Mouse (Mus musculus) kidney, adult 10 weeks (tissue): ENCODE results near the gene Ccdc34. TPM values are rescaled to one million over a fixed set of nuclear protein-coding genes. Genes with fewer than 3 reads are reported as not detected.

ENCODE experiments used
- polyA plus RNA-seq: library from polyadenylated mRNA; stranded (reverse); fragments of 350-450 nt; fragmentation: Illumina TruSeq; extraction: RNeasy Lipid Tissue Mini Kit (QIAGEN cat#74804); gene quantifications from one replicate; pipeline ENCODE4 v1.2.3, GENCODE M21; 2014; ENCODE audit warnings: low read depth, low replicate concordance

The Ccdc34 gene
- polyA plus RNA-seq: 22.2 TPM

DNA sequence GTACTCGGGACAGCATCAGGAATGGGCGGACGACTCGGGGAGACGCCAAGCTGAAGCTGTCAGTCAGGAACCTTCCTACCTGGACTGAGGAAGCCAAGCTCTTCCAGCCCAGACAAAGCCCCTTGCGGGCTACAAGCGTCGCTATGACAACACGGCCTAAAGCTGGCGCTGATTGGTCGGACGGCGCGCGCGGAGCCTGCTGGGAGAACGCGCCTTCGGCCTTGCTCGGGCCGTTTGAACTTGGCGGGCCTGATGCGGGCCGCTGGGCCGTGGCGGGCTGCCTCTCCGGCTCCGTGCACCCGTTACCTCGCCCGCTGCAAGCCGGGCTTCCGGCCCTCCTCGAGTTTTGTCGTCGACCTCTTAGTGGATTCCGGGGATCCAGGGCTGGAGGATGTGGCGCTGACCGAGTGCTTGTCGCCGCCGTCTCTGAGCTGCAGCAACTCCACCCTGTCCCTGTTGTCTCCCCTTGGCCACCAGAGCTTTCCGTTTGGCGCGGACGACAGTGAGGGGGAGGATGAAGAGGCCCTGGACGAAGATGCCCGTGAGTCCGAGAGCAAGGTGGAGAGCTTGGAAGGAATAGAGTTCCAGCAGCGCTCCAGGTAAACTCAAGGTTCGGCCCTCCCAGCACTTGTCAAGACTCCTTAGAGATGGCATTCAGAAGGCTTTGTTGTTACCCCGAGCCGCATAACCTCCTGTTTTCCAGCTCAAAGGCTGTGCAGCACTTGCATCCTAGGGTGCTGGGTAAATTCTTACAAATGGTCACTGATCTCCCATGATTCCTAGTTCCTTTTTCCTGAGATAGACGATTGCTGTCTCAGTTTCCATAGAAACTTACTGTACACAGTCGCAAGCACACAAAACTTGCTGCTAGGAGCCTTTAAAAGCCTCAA, at the start of gene Ccdc34:
Gene Ccdc34, plus strand, starts transcription at position 202 of the 890 bp plus-strand sequence.

Other genes starting within 250 kb of the Ccdc34 start
- gene Lin7c, start 127.0 kb upstream of the Ccdc34 start, polyA plus RNA-seq: 151 TPM
- 233 TPM for gene Lgr4, start 100.2 kb upstream of the Ccdc34 start, polyA plus RNA-seq